Mouse (Mus musculus) heart, postnatal 14 days (tissue): ENCODE results near the gene Ctnna2. TPM values are rescaled to one million over a fixed set of nuclear protein-coding genes. Genes with fewer than 3 reads are reported as not detected.

Experiments
- DNase-seq, 2 experiments: peaks; one replicate each; pipeline ENCODE4 v3.0.0; 2021 to 2022
- intact Hi-C: fragments of 180-260 bp; cut with DNase I; formaldehyde crosslinking; loops from one replicate; pipeline ENCODE4 v1.15.1; 2025
- total RNA-seq, 2 experiments: library from RNA; stranded (reverse); gene quantifications; 2 replicates each; pipeline ENCODE4 v1.2.3; 2021

Gene Ctnna2
- total RNA-seq, 2 experiments from 2014 or later = 0.07 TPM; not detected in 1

- intact Hi-C loops = loop anchor here (5.0 kb wide), 2 partner anchors 182 to 202 kb away; no protein-coding TSS in a partner anchor
- DNase-seq = no peak
Measured at GRCm38 (mm10) chr6:77834680-77835079, 144.8 kb downstream of the Ctnna2 start.

GRCm38 (mm10) chr6:77827526-77827925 is 152.0 kb downstream of the Ctnna2 start:
- intact Hi-C loops = no loop called here
- no peak for DNase-seq

- DNase-seq = no peak
- intact Hi-C loops = no loop called here
Measured at GRCm38 (mm10) chr6:77817116-77817515, 162.4 kb downstream of the Ctnna2 start.

- intact Hi-C loops = no loop called here
Measured at GRCm38 (mm10) chr6:77811041-77811440, 168.5 kb downstream of the Ctnna2 start.

GRCm38 (mm10) chr6:77802604-77803003 is 176.9 kb downstream of the Ctnna2 start:
- intact Hi-C loops = no loop called here
- DNase-seq = no peak

More at GRCm38 (mm10) chr6:77811041-77811440, 168.5 kb downstream of the Ctnna2 start:
- no peak for DNase-seq

GRCm38 (mm10) chr6:77783342-77783741 is 196.2 kb downstream of the Ctnna2 start:
- no peak for DNase-seq
- intact Hi-C loops = no loop called here

- intact Hi-C loops = no loop called here
Measured at GRCm38 (mm10) chr6:77768357-77769103, 211.0 kb downstream of the Ctnna2 start.

GRCm38 (mm10) chr6:77758164-77758563 is 221.3 kb downstream of the Ctnna2 start:
- DNase-seq = no peak
- intact Hi-C loops = no loop called here

More at GRCm38 (mm10) chr6:77768357-77769103, 211.0 kb downstream of the Ctnna2 start:
- no peak for DNase-seq

- no peak for DNase-seq
- intact Hi-C loops = no loop called here
Measured at GRCm38 (mm10) chr6:77745426-77745825, 234.1 kb downstream of the Ctnna2 start.

GRCm38 (mm10) chr6:77743651-77744050 is 235.8 kb downstream of the Ctnna2 start:
- no peak for DNase-seq
- intact Hi-C loops = no loop called here

GRCm38 (mm10) chr6:77742988-77743387 is 236.5 kb downstream of the Ctnna2 start:
- intact Hi-C loops = no loop called here
- no peak for DNase-seq

GRCm38 (mm10) chr6:77738640-77739039 is 240.9 kb downstream of the Ctnna2 start:
- intact Hi-C loops = no loop called here
- DNase-seq = no peak

- intact Hi-C loops = no loop called here
- no peak for DNase-seq
Measured at GRCm38 (mm10) chr6:77724952-77725299, 254.6 kb downstream of the Ctnna2 start.

- no peak for DNase-seq
- intact Hi-C loops = no loop called here
Measured at GRCm38 (mm10) chr6:77724042-77724951, 255.2 kb downstream of the Ctnna2 start.

GRCm38 (mm10) chr6:77694093-77694492 is 285.4 kb downstream of the Ctnna2 start:
- intact Hi-C loops = no loop called here
- no peak for DNase-seq

- intact Hi-C loops = no loop called here
- DNase-seq = no peak
Measured at GRCm38 (mm10) chr6:77687173-77687572, 292.3 kb downstream of the Ctnna2 start.

- peak; percentile 9 to 42 for DNase-seq
- intact Hi-C loops = loop anchor here (5.0 kb wide), 1 partner anchor 187 kb away; no protein-coding TSS in a partner anchor
Measured at GRCm38 (mm10) chr6:77650127-77650526, 329.4 kb downstream of the Ctnna2 start.

GRCm38 (mm10) chr6:77644591-77644990 is 334.9 kb downstream of the Ctnna2 start:
- no peak for DNase-seq
- intact Hi-C loops = no loop called here

GRCm38 (mm10) chr6:77638784-77639183 is 340.7 kb downstream of the Ctnna2 start:
- no peak for DNase-seq
- intact Hi-C loops = no loop called here

- intact Hi-C loops = loop anchor here (5.0 kb wide), 1 partner anchor 203 kb away; no protein-coding TSS in a partner anchor
- peak; percentile 16 to 31 for DNase-seq
Measured at GRCm38 (mm10) chr6:77633997-77634396, 345.5 kb downstream of the Ctnna2 start.

GRCm38 (mm10) chr6:77628573-77629192 is 350.8 kb downstream of the Ctnna2 start:
- intact Hi-C loops = no loop called here
- no peak for DNase-seq
